Mouse (Mus musculus): ENCODE results near the gene Slc25a34.
A peak's percentile ranks its signal among the peaks of the same experiment; 100 is the strongest.

Slc25a34 gene

GRCm38 (mm10) chr4:141643118-141643855 is 19.7 kb upstream of the Slc25a34 start:
- DNase-seq (ENCODE audit: low spot score), result peak; percentile 57

- no peak for DNase-seq (ENCODE audit: low spot score)
Measured at GRCm38 (mm10) chr4:141641961-141642811, 18.6 kb upstream of the Slc25a34 start.

- no peak for DNase-seq (ENCODE audit: low spot score)
Measured at GRCm38 (mm10) chr4:141641353-141641771, 17.7 kb upstream of the Slc25a34 start.

GRCm38 (mm10) chr4:141639474-141639873 is 15.9 kb upstream of the Slc25a34 start:
- DNase-seq (ENCODE audit: low spot score), result no peak

GRCm38 (mm10) chr4:141636693-141637092 is 13.1 kb upstream of the Slc25a34 start:
- no peak for DNase-seq (ENCODE audit: low spot score)

GRCm38 (mm10) chr4:141635991-141636390 is 12.4 kb upstream of the Slc25a34 start:
- DNase-seq (ENCODE audit: low spot score), result no peak

- DNase-seq (ENCODE audit: low spot score), result no peak
Measured at GRCm38 (mm10) chr4:141632111-141632873, 8.7 kb upstream of the Slc25a34 start.

- DNase-seq (ENCODE audit: low spot score), result no peak
Measured at GRCm38 (mm10) chr4:141631250-141631649, 7.6 kb upstream of the Slc25a34 start.

- no peak for DNase-seq (ENCODE audit: low spot score)
Measured at GRCm38 (mm10) chr4:141630021-141630420, 6.4 kb upstream of the Slc25a34 start.

- no peak for DNase-seq (ENCODE audit: low spot score)
Measured at GRCm38 (mm10) chr4:141628661-141629060, 5.0 kb upstream of the Slc25a34 start.

GRCm38 (mm10) chr4:141627502-141627901 is 3.9 kb upstream of the Slc25a34 start:
- no peak for DNase-seq (ENCODE audit: low spot score)

GRCm38 (mm10) chr4:141625774-141626550 is 2.3 kb upstream of the Slc25a34 start:
- DNase-seq (ENCODE audit: low spot score), result no peak

- no peak for DNase-seq (ENCODE audit: low spot score)
Measured at GRCm38 (mm10) chr4:141624983-141625773, 1.6 kb upstream of the Slc25a34 start.

- no peak for DNase-seq (ENCODE audit: low spot score)
Measured at GRCm38 (mm10) chr4:141624134-141624533, 513 bp upstream of the Slc25a34 start.

GRCm38 (mm10) chr4:141623037-141623436 is 584 bp downstream of the Slc25a34 start:
- no peak for DNase-seq (ENCODE audit: low spot score)

GRCm38 (mm10) chr4:141622580-141622979 is 1.0 kb downstream of the Slc25a34 start:
- DNase-seq (ENCODE audit: low spot score), result no peak

GRCm38 (mm10) chr4:141622091-141622490 is 1.5 kb downstream of the Slc25a34 start:
- no peak for DNase-seq (ENCODE audit: low spot score)

GRCm38 (mm10) chr4:141621297-141621696 is 2.3 kb downstream of the Slc25a34 start:
- no peak for DNase-seq (ENCODE audit: low spot score)

- no peak for DNase-seq (ENCODE audit: low spot score)
Measured at GRCm38 (mm10) chr4:141619299-141619883, 4.2 kb downstream of the Slc25a34 start.

GRCm38 (mm10) chr4:141618565-141619243 is 4.9 kb downstream of the Slc25a34 start, which contains the start of gene Tmem82:
TSS of gene Tmem82 (minus strand) at chr4:141618633.
- no peak for DNase-seq (ENCODE audit: low spot score)
